Mouse (Mus musculus) neural tube, embryonic 10.5 days (tissue): Measurements from ENCODE around the gene Fam228a.
A peak's percentile ranks its signal among the peaks of the same experiment; 100 is the strongest.
"Not testable (repeated sequence)": the region's sequence is repeated elsewhere in the genome, so short reads cannot be mapped to it uniquely, and the experiment has no call there.

Experiments used
- DNase-seq: peaks from one replicate; pipeline ENCODE4 v3.0.0-alpha.2; 2017; ENCODE audit warnings: low spot score; ENCODE audit errors: extremely low spot score

The Fam228a gene

DNA sequence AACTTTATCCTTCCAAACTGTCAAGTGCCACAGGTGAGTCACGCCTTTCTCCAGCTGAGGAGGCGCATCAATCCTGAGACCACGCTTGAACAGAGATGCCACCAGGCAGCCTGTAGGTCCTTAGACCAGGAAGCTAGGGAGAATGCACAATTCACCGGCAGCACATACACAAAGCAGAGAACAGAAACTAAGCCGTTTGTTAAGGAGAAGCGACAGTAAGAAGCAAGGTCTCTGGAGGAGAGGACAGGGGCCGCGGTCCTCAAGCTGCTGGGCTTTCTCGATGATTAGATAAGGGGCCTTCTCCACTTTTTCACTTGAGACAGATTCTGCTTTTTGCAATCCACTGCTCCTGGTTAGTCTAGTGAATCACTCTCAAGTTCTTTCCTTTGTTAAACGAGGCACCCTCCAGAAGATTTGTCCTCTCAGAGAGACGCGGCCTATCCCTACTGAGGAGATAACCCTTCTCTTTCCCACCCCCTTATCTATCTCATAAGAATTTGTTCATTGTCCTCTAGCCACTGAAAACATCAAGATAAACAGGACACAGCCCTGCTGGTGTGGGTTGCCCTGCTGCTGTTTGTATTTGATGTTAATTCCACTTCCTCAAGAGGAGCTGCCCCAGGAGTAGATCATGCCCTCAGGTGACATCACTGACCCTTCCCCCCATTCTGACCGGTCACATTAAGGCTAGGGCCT is 19.0 kb downstream of the Fam228a start:
- DNase-seq = no peak

DNA sequence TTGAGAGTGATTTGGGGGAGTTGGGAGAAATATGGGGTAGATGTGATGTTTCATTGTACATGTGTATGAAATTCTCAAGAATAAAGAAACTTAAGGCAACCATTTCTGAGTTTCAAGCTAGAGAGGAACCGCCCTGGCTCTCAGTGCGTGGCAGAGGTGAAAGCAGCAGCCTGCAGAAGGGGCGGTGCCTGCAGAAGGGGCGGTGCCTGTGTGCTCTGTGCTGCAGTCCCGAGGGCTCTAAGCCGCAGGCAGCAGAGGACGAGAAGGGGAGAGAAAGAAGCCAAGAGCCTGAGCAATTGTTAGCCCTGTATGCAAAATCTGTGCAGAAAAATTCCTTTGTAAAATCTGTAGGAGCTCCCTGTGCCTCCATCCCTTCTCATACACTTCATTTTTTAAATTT is 20.8 kb downstream of the Fam228a start:
- DNase-seq = no peak

DNA sequence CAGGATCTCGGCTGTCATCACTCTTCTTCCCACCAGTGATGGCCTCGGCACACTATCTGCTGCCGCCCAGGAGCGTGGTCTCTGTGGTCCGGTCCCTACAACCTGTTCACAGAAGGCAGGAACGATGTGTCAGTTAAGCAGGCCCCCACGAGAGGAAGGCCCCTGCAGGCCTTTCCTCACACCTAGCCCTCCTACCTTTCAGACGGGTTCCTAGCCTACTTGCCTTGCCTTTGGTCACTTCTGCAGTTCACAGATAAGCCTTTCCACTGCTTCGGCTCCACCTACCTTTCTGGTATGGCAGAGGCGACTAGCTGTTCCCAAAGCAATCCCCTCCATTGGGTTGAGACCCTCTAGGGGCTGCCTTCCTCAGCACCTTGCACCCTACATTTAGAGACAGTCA is 22.6 kb downstream of the Fam228a start:
- no peak for DNase-seq

DNA sequence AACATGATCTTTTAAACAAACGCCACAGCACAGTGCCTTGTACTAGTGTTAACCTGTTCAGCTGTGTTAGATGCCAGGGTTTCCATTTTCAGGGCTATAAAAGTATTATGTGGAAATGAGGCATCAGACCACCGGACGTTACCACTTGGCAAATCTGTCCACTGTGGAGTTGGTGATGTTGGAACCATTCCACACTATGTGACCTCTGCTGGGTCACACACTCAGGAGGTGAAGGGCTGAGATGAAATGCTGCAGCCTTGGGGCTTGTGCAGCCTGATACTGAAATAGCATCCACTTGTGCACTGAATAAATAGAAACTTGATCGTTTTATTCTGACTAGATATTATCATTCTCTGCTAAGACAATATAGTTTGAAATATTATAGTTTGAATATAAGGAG is 24.9 kb downstream of the Fam228a start:
- DNase-seq = no peak

DNA sequence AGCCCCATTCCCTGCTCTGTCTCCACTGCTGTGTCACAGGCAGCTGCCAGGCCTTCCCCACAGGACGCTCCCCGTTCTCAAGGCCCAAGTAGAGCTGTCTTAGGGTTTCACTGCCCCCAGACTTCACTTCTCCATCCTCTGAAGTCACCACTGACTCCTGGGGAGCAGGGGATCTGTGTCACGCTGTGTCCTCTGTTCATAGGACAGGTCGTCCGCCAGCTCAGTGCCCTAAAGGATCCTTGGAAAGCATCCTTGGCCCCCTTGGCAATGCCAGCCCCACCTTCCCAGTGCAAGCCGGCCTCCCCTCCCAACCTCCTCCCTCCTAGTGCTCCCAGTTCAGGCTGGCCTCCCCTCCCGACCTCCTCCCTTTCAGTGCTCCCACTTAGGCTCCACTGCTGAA is 28.3 kb downstream of the Fam228a start:
- no peak for DNase-seq

DNA sequence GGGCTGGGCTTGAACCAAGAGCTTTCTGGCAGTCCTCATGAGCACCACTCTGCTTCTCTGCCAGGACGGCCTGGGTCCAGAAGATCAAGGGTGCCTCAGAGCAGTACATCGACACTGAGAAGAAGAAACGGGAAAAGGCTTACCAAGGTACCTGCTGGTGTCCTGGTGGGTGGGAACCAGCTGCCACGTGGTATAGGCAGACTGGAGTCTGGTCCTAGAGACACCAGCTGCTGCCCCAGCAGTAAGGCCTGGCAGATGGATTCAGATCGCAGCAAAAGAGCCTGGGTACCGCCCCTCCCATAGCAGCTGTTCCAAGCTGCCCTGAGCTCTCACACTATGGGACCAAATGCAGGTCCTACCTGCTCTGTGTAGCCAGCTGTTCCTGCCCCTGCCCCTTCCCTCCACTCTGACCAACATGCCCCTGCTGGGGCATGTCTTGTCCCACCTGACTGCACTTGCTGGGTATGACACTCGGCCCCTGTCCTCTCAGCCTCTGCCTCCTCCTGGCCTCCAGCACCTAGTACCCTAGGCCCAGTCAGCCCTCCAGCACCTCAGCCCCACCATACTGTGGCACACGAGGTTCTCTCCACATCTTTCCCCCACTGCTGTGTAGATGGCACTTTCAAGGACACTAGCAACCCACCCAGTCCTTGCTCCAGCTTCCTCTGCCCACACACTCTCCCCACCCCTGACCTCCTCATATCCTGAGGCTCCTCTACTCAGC is 29.2 kb downstream of the Fam228a start:
- no peak for DNase-seq

DNA sequence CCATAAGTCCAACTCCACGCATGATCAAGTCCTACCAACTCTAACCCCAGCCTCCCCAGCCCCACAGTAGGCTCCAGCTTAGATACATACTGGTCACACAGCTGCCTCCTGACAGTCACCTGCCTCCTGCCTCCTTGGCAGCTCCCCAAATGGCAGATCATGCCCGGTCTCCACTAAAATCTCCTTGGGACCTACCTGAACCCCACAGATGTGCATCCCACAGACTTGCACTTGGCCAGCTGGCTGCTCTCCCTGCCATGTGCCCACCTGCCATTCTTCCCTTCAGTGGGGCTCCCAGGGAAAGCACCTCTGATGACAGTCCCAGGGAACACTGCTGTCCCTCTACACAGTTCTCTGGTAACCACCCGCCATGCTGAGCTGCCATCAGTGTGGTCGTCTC is 29.9 kb downstream of the Fam228a start:
- no peak for DNase-seq

DNA sequence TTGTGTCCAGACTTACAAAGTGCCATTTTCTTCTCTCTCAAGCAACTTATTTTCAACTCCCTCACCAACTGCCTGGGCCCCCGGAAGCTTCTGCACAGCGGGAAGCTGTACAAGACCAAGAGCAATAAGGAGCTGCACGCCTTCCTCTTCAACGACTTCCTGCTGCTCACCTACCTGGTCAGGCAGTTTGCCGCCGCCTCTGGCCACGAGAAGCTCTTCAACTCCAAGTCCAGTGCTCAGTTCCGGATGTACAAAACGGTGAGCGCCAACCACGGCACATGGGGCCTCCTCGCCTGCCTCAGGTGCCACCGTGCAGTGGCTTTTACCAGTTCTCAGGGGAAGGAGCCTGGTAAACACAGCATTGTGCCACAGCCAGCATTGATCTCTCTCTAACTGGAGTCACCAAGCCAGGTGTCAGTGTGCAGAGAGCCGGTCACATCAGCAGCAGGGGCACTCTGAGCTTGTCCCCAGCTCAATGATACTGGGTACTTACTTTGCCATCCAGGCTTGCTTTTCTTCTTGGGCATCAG is 30.7 kb downstream of the Fam228a start:
- DNase-seq = peak; percentile 3

DNA sequence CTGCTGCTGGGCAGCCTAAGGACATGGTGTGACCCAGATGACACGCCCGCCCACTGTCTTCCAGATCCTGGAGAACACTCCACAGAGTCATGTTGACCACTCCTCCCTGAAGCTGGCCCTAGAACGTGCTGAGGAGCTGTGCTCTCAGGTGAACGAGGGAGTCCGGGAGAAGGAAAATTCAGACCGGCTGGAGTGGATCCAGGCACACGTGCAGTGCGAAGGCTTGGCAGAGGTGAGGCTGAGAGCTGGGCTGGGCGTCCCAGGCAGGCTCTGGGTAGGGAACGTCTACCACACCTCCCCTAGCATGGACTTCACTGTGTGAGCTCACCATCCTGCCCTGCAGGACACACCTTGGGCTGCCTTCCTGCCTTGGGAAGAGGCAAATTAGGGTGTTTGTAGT is 31.3 kb downstream of the Fam228a start:
- peak; percentile 7 for DNase-seq

DNA sequence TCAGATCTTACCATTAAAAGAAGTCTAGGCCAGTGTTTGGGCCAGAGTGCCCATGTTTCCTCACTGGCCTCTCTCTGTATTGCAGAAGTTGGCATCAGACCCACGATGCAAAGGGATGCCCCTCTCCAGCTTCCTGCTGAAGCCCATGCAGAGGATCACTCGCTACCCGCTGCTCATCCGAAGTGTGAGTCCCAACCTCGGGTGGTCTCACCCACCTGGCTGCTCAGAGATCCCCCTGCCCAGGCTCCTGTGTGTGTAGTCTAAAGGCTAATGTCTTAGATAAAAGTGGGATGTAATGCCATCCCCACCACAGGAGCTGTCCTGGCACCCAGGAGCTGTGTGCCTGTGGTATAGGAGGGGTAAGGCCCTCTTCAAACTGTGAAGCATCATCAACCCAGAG is 32.1 kb downstream of the Fam228a start:
- DNase-seq = no peak

DNA sequence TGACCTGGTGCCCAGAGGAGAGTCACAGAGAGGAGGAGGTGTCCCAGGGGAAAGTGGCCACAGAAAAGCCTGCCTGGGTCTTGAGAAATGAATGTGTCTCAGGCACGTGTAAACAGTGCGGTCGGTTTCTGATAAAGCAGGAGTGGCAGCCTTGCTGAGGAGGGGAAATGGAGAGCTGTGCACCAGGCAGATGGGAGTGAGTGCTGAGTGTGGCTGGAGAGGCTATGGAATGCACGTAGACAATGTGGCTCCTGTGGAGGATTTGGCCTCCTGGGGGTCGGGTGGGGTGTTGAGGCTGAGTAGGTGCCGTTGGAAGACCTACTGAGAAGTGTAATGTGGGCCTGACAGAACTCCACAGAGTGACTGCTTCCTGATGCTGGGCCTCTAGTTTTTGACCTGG is 32.6 kb downstream of the Fam228a start:
- DNase-seq = not testable (repeated sequence)

DNA sequence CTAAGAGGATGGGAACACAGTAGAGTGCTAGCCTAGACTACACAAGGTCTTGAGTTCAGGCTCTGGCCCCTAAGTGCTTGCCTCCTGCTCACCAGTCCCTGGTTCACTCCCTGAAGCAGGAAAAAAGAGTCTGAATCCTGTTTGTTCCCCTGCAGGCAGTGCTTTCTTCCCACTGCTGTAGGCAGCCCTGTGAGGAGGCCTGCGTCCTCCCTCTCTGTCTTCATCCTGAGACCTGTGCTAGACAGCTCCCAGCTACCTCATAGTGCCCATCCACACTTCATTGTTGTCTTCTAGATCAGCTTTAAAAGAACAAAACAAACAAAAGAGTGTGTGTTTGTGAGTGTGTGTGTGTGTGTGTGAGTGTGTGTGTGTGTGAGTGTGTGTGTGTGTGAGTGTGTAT is 43.7 kb downstream of the Fam228a start:
- DNase-seq = no peak

DNA sequence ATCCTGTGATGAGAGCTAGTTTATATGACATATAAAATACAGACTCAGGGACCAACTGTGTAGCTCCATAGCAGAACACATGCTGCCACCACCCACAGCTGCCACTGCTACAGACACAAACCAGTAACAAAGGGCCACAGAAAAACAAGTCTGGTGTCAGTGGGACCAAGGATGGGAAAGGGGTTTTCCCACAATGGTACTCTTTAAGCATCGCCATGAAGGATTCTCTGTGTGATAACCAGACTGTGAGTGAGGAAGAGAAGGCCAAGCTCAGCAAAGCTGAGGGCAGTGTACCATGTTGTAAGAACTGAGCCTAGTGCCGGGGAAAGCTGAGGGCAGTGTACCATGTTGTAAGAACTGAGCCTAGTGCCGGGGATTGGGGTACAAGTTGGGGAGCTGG is 47.0 kb downstream of the Fam228a start:
- DNase-seq = no peak

DNA sequence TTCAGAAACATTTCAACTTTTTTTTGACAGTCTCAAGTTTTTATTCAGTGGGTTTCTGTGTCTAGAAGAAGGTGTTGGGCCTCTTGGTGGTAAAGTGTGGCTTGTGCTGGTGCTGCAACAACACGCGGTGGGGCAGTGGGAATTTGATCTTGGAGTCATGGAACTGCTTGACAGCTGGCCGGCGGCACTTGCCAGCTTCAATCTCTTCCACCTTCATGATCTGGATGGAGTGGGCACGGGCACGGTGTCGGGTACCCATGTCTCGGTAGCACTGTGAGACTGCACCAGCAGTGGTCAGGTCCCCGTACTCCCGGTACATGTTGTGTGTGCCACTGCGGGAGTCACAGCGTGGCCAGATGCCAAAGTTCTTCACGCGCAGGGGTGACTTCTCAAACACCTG is 48.9 kb downstream of the Fam228a start:
- no peak for DNase-seq

DNA sequence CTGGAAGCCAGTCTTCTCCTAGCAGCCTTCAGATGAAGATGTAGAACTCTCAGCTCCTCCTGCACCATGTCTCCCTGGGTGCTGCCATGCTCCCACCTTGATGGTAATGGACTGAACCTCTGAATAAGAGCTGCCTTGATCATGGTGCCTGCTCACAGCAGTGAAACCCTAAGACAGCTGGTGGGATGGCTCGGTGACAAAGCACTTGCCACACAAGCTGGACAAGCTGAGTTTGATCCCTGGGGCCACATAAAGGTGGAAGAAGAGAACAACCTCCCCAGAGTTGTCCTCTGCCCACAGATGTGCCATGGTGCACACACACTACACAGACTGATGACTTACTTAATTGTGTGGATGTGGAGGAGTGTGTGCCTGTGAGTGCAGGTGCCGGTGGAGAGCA is 49.8 kb downstream of the Fam228a start:
- DNase-seq = no peak

DNA sequence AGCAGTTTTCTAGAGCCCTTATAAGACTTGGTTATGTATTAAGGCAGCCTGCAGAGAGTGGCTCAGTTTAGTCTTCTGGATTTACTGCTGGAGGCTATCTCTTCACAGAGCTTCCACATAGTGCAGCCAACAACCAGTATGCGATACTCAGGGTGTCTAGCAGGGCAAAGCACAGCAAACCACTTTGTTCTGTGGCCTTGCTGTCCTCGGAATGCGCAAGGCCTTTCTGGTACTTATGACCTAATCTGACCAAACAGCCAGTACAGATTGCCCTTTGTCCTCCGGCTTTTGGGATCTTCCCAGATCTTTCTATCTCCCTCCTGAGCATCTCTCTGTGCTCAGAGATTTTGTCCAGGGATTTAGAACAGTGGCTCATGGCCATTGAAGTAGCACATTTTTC is 52.8 kb downstream of the Fam228a start:
- no peak for DNase-seq

DNA sequence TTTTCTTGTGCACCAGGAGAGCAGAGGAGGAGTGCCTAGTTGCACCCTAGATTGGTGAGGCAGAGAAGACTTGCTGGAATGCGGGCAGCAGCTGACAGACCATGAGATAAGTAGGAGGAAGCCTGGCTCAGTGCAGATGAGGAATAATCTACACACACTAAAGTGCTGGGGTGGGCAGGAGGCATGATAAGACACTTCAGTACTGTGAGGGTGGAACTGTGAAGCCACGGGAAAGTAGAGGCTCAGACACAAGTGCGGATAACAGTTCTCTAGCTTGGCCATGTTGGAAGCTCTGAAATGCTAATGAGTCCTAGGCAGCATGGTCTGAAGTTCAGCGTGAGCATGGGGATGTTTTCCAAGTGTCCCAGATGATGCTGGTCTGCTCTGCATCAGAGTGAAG is 58.3 kb downstream of the Fam228a start:
- no peak for DNase-seq

DNA sequence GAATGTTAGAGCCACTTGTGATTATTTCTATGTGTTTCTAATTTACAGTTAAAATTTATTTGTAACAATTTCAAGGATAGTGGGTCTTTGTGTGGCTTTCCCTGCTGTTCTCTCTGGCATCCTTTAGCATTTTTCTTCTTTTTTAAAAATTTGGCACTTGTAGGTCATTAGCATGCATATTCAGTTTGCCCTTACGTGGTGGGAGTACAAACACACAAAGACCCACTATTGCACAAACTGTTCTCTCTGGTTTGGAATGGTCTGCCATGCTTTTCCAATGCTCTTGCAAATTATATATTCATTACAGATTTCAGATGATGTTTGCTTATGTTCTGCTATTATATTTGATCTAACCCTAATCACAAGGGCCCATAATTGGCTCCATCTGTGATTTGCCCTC is 61.9 kb downstream of the Fam228a start:
- DNase-seq = no peak

DNA sequence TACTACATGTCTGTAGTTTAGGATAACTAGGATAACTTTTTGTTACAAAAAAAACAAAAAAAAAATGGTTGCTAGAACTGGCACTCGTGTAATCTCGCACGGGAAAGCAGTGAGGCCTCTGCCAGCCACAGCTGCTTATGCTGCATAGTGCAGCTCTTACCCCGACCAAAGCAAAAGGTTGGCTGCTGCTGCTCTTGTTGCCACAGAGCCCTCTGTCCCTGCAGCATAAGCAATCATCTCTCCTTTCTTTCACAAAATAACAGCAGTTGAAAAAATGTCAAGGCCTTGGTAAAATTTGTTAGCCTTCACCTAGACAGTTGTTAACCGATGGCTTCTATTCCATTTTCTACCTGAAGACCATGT is 72.6 kb downstream of the Fam228a start:
- no peak for DNase-seq

DNA sequence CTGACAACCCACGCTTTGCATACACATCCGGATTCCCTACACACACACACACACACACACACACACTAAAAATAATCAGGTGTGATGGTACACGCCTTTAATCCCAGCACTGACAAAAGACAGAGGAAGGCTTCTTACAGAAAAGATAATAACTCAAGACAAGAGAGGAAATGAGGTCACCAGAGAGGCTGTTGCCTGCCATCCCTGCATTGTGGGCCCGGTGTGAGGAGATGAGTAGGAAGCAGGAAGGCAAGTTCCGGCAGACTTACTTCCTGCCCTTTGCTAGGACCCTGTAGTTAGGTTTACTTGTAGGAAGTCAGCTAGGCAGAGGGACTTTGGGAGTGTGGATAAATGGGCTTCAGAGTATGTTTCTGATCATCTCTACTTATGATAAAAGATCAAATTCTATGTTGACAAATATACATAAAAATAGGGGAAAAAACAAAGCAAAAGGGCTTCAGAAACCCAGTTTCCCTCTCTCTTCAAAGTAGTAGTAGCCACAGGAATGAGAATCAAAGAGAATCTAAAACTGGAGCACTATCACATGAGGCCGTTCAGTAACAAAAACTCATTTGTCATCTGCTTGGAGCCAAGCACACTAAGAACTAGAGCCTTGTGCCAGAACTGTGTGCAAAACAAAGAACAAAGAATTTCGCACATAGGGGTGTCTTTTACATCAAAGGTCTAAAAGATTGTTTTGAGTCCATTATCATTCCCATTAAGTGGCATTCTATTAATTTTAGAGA is 73.1 kb downstream of the Fam228a start:
- DNase-seq = no peak
